Mouse (Mus musculus): Measurements from ENCODE around the gene Prl2a1. TPM values are rescaled to one million over a fixed set of nuclear protein-coding genes. Genes with fewer than 3 reads are reported as not detected.
"Not testable (repeated sequence)": the region's sequence is repeated elsewhere in the genome, so short reads cannot be mapped to it uniquely, and the experiment has no call there.

Prl2a1 gene
- not detected in 2 replicates for polyA plus RNA-seq (2015; fragmentation: Nextera tagmentation; extraction: Ambion mirVana)

DNA sequence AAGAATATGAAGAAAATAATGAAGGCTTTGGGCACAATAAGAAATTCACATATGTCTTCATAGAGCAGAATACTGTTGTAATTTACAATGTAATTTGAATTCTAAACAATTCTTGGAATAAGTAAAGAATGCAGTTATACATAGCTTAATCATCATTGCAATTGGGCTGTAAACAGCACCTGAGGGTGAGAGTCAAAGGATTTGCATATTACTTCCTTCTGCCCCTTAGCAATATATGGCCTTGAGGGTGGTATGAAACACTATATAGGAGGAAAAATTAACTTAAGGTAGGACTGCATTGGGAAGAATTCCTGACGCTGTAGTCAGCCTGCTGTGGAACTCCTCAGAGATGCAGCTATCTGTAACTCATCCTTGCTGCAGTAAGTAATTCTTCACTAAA, at the start of gene Prl2a1:
Gene Prl2a1, plus strand, starts transcription at position 301 of the 400 bp plus-strand sequence.
- Histone ChIP-seq H3K4me3 (replicated peaks) (no peak within 1 kb of the TSS), H3K4me2 (replicated peaks) (no peak within 1 kb of the TSS), H3K4me1 (replicated peaks) (no peaks in the 10 kb centered on the region), H3K9ac (replicated peaks) (no peak within 1 kb of the TSS), H3K9me3 (no peaks in the 10 kb centered on the region), H3K27ac (no peak within 1 kb of the TSS), H3K36me3 (no peaks in the 10 kb centered on the region), H3K27me3 (no peaks in the 10 kb centered on the region)
- 90% methylated on average over 1 of the region's 1 CpGs for WGBS
- no peak for ATAC-seq

DNA sequence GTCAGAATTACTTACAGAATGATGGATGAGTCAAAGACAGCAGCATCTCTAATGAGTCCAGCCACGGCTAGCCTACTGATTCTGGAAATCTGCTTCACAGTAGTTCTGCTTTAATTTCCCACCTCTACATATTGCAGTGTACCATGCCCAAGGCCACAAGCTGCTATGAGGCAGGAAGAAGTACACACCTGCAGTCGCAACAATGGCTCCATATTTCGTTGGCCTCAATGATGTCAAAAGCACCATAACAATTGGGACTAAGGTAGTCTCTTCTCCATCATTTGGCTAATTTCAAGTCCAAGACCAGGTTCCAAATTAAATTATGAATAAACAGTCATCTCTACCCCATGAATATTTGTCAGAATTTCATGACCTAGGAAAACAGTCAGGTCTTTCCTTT, 20.8 kb upstream of the Prl2a1 start, which contains the start of gene Prl7c1:
Gene Prl7c1, minus strand, starts transcription at position 101 of the 400 bp plus-strand sequence.
- WGBS: 100% methylated on average over 3 of the region's 3 CpGs
- not testable (repeated sequence) for H3K9ac ChIP-seq (replicated peaks); H3K27me3 ChIP-seq; ATAC-seq; H3K9me3 ChIP-seq; H3K4me2 ChIP-seq (replicated peaks); H3K36me3 ChIP-seq; H3K4me1 ChIP-seq (replicated peaks); H3K27ac ChIP-seq; H3K4me3 ChIP-seq (replicated peaks)

DNA sequence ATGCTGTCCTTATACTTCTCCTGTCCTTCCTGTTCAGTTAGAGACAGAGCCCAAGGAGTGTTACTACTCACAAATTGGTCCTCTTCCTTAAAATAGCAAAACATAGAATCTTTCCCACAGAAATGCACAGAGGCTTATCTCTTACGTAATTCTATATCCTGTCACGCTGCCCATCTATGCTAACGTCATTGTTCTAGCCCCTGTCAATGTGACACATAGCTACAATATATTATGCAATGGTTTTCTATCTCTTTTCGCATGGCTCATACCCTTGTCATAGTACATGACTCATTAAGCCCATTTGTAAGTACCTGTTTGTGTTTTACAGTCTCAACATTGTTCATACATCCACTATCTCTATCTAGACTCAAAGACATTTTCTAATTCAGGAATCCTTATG, 2.2 kb upstream of the Prl2a1 start:
- no peaks in the 10 kb centered on the region for H3K27me3 ChIP-seq
- no peak overlapping the region for H3K9ac ChIP-seq (replicated peaks)
- H3K36me3 ChIP-seq: no peaks in the 10 kb centered on the region
- H3K27ac ChIP-seq: no peak overlapping the region
- no peak for ATAC-seq
- no peak overlapping the region for H3K4me3 ChIP-seq (replicated peaks)
- H3K9me3 ChIP-seq: no peaks in the 10 kb centered on the region
- 96% methylated on average over 4 of the region's 4 CpGs for WGBS
- H3K4me1 ChIP-seq (replicated peaks): no peaks in the 10 kb centered on the region
- H3K4me2 ChIP-seq (replicated peaks): no peak overlapping the region

DNA sequence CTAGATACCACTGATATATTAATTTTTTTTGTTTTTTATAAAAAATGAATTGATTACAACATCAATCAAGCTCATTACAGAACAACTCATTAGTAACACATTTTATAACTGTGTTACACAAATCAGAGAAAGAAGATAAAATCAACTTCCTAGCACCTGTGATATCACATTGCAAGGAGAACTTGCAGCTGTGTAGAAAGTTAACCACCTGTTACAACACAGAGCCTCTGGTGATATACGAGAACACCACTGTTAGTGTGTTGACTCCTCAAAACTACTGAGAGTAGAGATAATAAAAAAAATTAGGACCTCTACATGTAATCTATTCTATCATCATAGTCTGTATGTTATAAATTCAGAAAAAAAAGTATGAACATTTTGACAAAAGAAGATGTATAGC, 1.3 kb downstream of the Prl2a1 start:
- ATAC-seq: no peak
- Histone ChIP-seq H3K36me3 (no peaks in the 10 kb centered on the region), H3K27ac (no peak overlapping the region), H3K4me2 (replicated peaks) (no peak overlapping the region), H3K9me3 (no peaks in the 10 kb centered on the region), H3K9ac (replicated peaks) (no peak overlapping the region), H3K4me3 (replicated peaks) (no peak overlapping the region), H3K27me3 (no peaks in the 10 kb centered on the region), H3K4me1 (replicated peaks) (no peaks in the 10 kb centered on the region)
- 89% methylated on average over 1 of the region's 1 CpGs for WGBS

DNA sequence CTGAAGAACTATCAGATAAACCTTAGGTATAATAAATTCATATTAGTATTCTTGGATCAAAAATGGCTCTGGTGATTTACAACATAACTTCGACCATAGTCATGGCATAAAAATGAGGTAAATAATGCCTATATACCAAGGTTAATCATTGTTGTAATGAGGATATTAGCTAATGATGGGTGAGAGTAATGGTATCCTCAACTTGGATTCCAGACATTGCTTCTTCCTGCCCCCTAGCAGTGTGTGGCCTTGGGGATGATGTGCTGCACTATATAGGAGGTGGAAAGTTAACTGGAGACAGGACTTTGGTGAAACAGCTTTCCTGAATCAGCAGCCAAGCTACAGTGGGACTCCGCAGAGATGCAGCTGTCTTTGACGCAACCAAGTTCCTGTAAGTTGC, 47.6 kb downstream of the Prl2a1 start, which contains the start of gene Prl2c1:
Gene Prl2c1, plus strand, starts transcription at position 301 of the 400 bp plus-strand sequence.
- Histone ChIP-seq H3K27ac (no peak within 1 kb of the TSS), H3K36me3 (no peaks in the 10 kb centered on the region), H3K4me1 (replicated peaks) (no peaks in the 10 kb centered on the region), H3K27me3 (no peaks in the 10 kb centered on the region), H3K9ac (replicated peaks) (no peak within 1 kb of the TSS), H3K9me3 (no peaks in the 10 kb centered on the region), H3K4me2 (replicated peaks) (no peak within 1 kb of the TSS), H3K4me3 (replicated peaks) (no peak within 1 kb of the TSS)
- no peak for ATAC-seq
- WGBS: 93% methylated on average over 3 of the region's 3 CpGs

Other genes starting within 250 kb of the Prl2a1 start
- not detected in 2 replicates for gene Prl8a9, start 237.0 kb upstream of the Prl2a1 start, polyA plus RNA-seq (2015; fragmentation: Nextera tagmentation; extraction: Ambion mirVana)
- gene Prl8a1, start 219.5 kb upstream of the Prl2a1 start, polyA plus RNA-seq (2015; fragmentation: Nextera tagmentation; extraction: Ambion mirVana): not detected in 2 replicates
- not detected in 2 replicates for gene Prl7b1, start 191.1 kb upstream of the Prl2a1 start, polyA plus RNA-seq (2015; fragmentation: Nextera tagmentation; extraction: Ambion mirVana)
- gene Prl7a1, start 159.2 kb upstream of the Prl2a1 start, polyA plus RNA-seq (2015; fragmentation: Nextera tagmentation; extraction: Ambion mirVana): not detected in 2 replicates
- not detected in 2 replicates for gene Prl7a2, start 133.6 kb upstream of the Prl2a1 start, polyA plus RNA-seq (2015; fragmentation: Nextera tagmentation; extraction: Ambion mirVana)
- not detected in 2 replicates for gene Prl7d1, start 84.9 kb upstream of the Prl2a1 start, polyA plus RNA-seq (2015; fragmentation: Nextera tagmentation; extraction: Ambion mirVana)
- gene Prl7c1, start 20.9 kb upstream of the Prl2a1 start, polyA plus RNA-seq (2015; fragmentation: Nextera tagmentation; extraction: Ambion mirVana): not detected in 2 replicates
- gene Prl2c1, start 47.7 kb downstream of the Prl2a1 start, polyA plus RNA-seq (2015; fragmentation: Nextera tagmentation; extraction: Ambion mirVana): not detected in 2 replicates
- gene Prl4a1, start 214.6 kb downstream of the Prl2a1 start, polyA plus RNA-seq (2015; fragmentation: Nextera tagmentation; extraction: Ambion mirVana): not detected in 2 replicates